Mouse (Mus musculus) hindbrain, postnatal 0 days (tissue): Measurements from ENCODE around the gene Cdc6. TPM values are rescaled to one million over a fixed set of nuclear protein-coding genes. Genes with fewer than 3 reads are reported as not detected.

ENCODE experiments used
- ATAC-seq: fragments of 200-750 bp; cut with Nextera tagmentation; 2 replicates; pipeline ENCODE4 v1.8.0; 2017; ENCODE audit warnings: mild to moderate bottlenecking, moderate TSS enrichment, moderate library complexity
- DNase-seq: peaks from one replicate; pipeline ENCODE4 v3.0.0-alpha.2; 2015; ENCODE audit warnings: low spot score
- H3K27ac ChIP-seq: fragments of 300-500 bp; sonication (generic); 2 replicates; pipeline ENCODE4 v1.5.1; 2014; ENCODE audit warnings: mild to moderate bottlenecking
- H3K27me3 ChIP-seq: fragments of 300-500 bp; sonication (generic); 2 replicates; pipeline ENCODE4 v1.6.1; 2014; ENCODE audit warnings: low read length, mixed read lengths; ENCODE audit not compliant: insufficient read depth
- H3K36me3 ChIP-seq: fragments of 300-500 bp; sonication (generic); 2 replicates; pipeline ENCODE4 v1.6.1; 2014; ENCODE audit warnings: low read length, mixed read lengths; ENCODE audit not compliant: insufficient read depth
- H3K4me1 ChIP-seq: fragments of 300-500 bp; sonication (generic); 2 replicates; pipeline ENCODE4 v1.6.1; 2014; ENCODE audit warnings: antibody characterized with exemption, low read length, mixed read lengths; ENCODE audit not compliant: insufficient read depth
- H3K4me2 ChIP-seq: fragments of 300-500 bp; sonication (generic); 2 replicates; pipeline ENCODE4 v1.6.1; 2014; ENCODE audit warnings: low read depth, mild to moderate bottlenecking, low read length, moderate library complexity, mixed read lengths
- H3K4me3 ChIP-seq: fragments of 300-500 bp; sonication (generic); 2 replicates; pipeline ENCODE4 v1.5.1; 2014; ENCODE audit warnings: low read length
- H3K9ac ChIP-seq: fragments of 300-500 bp; sonication (generic); replicated peaks from 2 replicates; pipeline ENCODE4 v1.6.1; 2014; ENCODE audit warnings: mild to moderate bottlenecking, low read length, moderate library complexity, mixed read lengths
- H3K9me3 ChIP-seq: fragments of 300-500 bp; sonication (generic); 2 replicates; pipeline ENCODE4 v1.6.1; 2016; ENCODE audit warnings: low read length, mixed read lengths
- CTCF ChIP-seq: IDR thresholded peaks from 2 replicates; pipeline ENCODE4 v1.5.1; 2016; ENCODE audit warnings: antibody characterized with exemption, control low read depth, low read depth
- WGBS: fragments of 180-500 bp; shearing (Covaris S2); extraction: QIAGEN DNeasy Blood & Tissue Kit; methylation state at CpG from one replicate; pipeline ENCODE4 v1.1.7; 2014; 5-methylcytosine and 5-hydroxymethylcytosine counted together
- polyA plus RNA-seq: library from polyadenylated mRNA; unstranded; fragments of >200 nt; fragmentation: Nextera tagmentation; extraction: Ambion mirVana; gene quantifications from 2 replicates; pipeline ENCODE4 v1.2.1, GENCODE M21; 2015
- total RNA-seq: library from RNA; depleted of rRNA; stranded (reverse); fragments of >200 nt; gene quantifications from 2 replicates; pipeline ENCODE4 v1.2.3, GENCODE M21; 2014; rRNA removed

The Cdc6 gene
- total and polyA plus RNA-seq, 2 experiments from 2014 or later: 2.5 to 3.0 TPM

DNA sequence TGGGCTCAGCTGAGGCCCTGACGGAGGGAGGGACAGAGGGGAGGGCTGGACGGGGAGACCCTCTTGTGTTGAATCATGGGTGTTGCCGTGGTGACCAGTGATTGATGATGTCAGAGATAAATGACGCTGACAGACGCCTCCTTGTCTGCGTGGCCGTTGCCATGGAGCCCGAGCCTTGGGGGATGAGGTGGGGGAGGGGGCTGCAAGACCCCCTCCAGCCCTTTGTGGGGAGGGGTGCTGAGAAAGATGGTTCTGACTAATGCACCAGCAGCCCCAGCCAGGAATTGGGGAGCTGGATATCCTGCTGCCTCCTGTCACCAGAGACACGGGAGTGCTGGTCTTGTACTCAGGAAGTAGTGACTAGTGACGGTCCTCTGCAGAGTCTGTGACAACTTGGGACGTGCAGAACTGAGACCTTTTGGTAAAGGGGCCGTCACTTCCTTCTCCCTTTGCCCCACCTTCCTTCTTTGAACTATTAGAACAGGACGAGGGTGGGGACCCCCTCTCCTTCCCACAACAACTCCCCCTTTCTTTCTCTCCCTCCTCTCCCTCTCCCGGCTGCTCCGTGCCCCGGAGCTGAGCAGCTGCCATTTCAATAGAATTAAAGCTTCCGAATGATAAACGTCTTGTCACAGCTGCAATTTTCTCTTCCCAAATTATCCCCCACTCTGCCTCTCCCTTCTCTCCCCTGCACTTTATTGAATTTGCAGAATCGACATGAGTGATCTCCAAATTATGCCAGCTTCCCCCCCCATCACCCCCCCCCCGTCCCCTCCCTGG is 61.3 kb downstream of the Cdc6 start:
- TF ChIP-seq CTCF: no peak
- peak overlapping the region; percentile 37; the same call in 1 of the 2 replicates for H3K4me2 ChIP-seq
- ATAC-seq: no peak
- H3K36me3 ChIP-seq: peaks cover 12% of the 10 kb centered on the region
- H3K9me3 ChIP-seq: no peaks in the 10 kb centered on the region
- peak overlapping the region; percentile 64 for H3K27ac ChIP-seq
- H3K27me3 ChIP-seq: no peaks in the 10 kb centered on the region
- no peak overlapping the region for H3K4me3 ChIP-seq
- DNase-seq: peak; percentile 60
- peaks cover 67% of the 10 kb centered on the region for H3K4me1 ChIP-seq
- H3K9ac ChIP-seq: 0 out of 2 replicates have a peak overlapping the region, but pooled peaks have one; percentile 28
- WGBS: 7% methylated on average over 19 of the region's 20 CpGs

DNA sequence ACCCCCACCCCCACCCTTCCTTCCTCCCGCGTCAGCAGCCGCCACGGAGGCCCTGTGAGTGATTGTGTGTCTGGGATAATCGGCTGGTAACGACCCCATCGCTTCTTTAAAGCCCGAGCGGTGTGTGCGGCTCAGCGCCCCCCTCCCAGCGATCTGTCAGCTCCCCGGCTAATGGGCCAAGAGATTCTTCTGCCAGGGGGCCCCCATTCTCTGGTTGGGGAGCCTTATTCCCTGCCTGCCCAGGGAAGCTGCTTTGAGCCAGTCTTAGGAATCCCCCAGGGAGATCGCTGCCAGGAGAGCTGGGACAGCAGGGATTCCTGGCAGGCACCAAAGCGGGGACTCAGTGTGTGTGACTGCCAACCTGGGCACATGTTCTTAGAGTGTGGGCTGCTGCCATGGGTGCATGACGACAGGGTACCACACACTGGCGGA is 61.9 kb downstream of the Cdc6 start:
- no peak for TF ChIP-seq CTCF
- no peak overlapping the region for H3K9ac ChIP-seq
- no peaks in the 10 kb centered on the region for H3K27me3 ChIP-seq
- peaks cover 61% of the 10 kb centered on the region for H3K4me1 ChIP-seq
- ATAC-seq: peak; percentile 38; the same call in 1 of the 2 replicates
- H3K9me3 ChIP-seq: no peaks in the 10 kb centered on the region
- H3K4me3 ChIP-seq: no peak overlapping the region
- H3K4me2 ChIP-seq: 0 out of 2 replicates have a peak overlapping the region, but pooled peaks have one; percentile 4
- DNase-seq: peak; percentile 73
- peaks cover 12% of the 10 kb centered on the region for H3K36me3 ChIP-seq
- 15% methylated on average over 17 of the region's 17 CpGs for WGBS
- peak overlapping the region; percentile 8 for H3K27ac ChIP-seq

DNA sequence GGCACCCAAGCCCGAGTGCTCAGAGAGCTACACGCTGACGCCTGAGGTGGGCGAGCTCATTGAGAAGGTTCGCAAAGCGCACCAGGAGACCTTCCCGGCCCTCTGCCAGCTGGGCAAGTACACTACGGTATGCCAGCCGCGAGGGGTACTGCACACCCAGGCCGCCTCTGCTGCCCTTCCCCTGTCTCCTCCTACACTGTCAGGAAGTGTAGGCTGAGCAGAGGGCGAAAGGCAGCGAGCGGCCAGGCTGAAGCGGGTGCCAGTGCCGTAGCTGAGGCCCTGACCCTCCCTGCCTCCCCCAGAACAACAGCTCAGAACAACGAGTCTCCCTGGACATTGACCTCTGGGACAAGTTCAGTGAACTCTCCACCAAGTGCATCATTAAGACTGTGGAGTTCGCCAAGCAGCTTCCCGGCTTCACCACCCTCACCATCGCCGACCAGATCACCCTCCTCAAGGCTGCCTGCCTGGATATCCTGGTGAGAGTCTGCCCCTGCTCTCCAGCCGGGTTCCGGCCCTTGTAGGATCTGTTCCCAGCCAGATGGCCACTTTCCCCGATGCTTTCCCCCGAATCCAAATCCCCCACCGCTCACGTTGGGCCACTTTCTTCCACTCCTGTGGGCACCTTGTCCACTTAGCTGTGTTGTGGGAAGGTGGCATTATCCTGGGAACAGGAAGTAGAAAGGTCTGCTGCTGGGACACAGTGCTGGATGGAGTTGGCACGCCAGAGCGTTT is 62.8 kb downstream of the Cdc6 start:
- ATAC-seq (no peak), DNase-seq (no peak)
- no peak overlapping the region for H3K4me3 ChIP-seq
- no peaks in the 10 kb centered on the region for H3K9me3 ChIP-seq
- no peaks in the 10 kb centered on the region for H3K27me3 ChIP-seq
- H3K4me1 ChIP-seq: peaks cover 53% of the 10 kb centered on the region
- no peak overlapping the region for H3K9ac ChIP-seq
- no peak for TF ChIP-seq CTCF
- WGBS: 40% methylated on average over 29 of the region's 29 CpGs
- H3K36me3 ChIP-seq: peaks cover 12% of the 10 kb centered on the region
- no peak overlapping the region for H3K4me2 ChIP-seq
- H3K27ac ChIP-seq: no peak overlapping the region

DNA sequence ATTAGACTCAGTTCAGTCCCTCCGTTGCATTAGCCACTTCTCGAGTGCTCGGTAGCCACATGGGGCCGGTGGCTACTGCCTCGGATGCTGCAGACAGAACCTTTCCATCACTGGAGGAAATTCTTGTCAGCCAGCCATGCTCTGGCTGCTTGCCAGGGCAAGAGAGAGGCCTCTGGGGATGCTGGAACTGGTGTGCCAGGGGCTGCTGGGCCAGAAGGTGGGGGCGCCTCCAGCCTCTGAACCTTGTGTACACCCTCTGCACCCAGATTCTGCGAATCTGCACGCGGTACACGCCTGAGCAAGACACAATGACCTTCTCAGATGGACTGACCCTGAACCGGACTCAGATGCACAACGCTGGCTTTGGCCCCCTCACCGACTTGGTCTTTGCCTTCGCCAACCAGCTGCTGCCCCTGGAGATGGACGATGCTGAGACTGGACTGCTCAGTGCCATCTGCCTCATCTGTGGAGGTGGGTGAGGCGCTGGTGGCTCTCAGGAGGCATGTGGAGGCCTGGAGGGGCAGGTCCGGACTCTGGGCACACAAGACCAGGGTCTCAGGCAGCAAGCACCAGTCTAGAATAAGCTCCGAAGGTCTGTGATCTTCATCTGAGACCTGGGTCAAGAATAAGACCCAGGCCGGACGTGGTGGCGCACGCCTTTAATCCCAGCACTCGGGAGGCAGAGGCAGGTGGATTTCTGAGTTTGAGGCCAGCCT is 63.9 kb downstream of the Cdc6 start:
- Histone ChIP-seq H3K4me2 (no peak overlapping the region), H3K9me3 (no peaks in the 10 kb centered on the region), H3K9ac (no peak overlapping the region), H3K4me1 (peaks cover 42% of the 10 kb centered on the region), H3K27ac (peak overlapping the region; percentile 48; the same call in 1 of the 2 replicates), H3K36me3 (peaks cover 12% of the 10 kb centered on the region), H3K4me3 (no peak overlapping the region), H3K27me3 (no peaks in the 10 kb centered on the region)
- DNase-seq: peak; percentile 79
- 39% methylated on average over 23 of the region's 23 CpGs for WGBS
- no peak for TF ChIP-seq CTCF
- 0 out of 2 replicates have a peak, but pooled peaks have one; percentile 6 for ATAC-seq

DNA sequence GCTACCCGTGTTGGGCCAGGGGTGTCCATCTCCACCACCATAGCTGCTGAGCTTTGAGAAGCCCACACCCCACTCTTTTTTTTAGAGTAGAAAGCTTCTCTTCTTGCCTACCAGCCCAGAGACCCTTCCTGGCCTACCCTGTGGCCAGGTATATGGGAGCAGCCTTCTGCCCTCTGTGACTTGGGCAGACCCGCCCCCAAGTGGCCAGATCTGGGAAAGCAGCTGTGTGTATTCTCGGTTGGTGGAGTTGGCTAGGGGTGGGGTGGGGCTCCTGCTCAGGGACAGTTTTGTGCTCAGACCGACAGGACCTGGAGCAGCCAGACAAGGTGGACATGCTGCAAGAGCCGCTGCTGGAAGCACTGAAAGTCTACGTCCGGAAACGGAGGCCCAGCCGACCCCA is 64.6 kb downstream of the Cdc6 start:
- ATAC-seq (0 out of 2 replicates have a peak, but pooled peaks have one; percentile 27), DNase-seq (peak; percentile 88)
- no peaks in the 10 kb centered on the region for H3K9me3 ChIP-seq
- H3K27ac ChIP-seq: no peak overlapping the region
- peaks cover 34% of the 10 kb centered on the region for H3K4me1 ChIP-seq
- 44% methylated on average over 9 of the region's 9 CpGs for WGBS
- TF ChIP-seq CTCF: peak; percentile 94
- no peak overlapping the region for H3K9ac ChIP-seq
- no peaks in the 10 kb centered on the region for H3K27me3 ChIP-seq
- H3K36me3 ChIP-seq: peaks cover 12% of the 10 kb centered on the region
- H3K4me3 ChIP-seq: no peak overlapping the region
- no peak overlapping the region for H3K4me2 ChIP-seq

DNA sequence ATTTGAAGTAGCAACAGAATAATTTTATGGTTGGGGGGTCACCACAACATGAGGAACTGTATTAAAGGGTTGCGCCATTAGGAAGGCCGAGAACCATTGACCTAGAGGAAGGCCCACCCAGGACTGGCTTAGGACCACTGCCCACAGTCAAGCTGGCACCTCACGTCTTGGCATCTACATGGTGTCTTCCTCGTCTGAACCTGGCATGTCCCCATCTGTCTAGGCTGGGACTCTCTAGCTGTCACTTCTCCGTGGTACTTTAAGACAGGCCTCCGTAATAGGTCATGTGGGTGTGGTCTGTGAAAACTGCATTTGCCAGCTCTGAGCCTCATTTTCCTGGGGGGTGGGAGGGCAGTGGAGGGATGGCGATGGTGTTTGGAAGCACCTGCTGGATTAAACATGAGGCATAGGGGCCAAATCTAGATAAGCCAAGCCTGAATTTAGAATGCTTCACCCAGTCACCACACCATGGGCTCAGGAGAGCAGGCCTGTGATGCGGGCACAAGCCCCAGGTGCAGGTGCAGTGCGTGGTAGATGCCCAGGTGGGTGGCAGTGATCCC is 65.3 kb downstream of the Cdc6 start:
- TF ChIP-seq CTCF: no peak

More for the DNA sequence above, 65.3 kb downstream of the Cdc6 start:
- DNase-seq (no peak), ATAC-seq (no peak)
- H3K9me3 ChIP-seq: no peaks in the 10 kb centered on the region
- H3K36me3 ChIP-seq: peaks cover 12% of the 10 kb centered on the region
- no peak overlapping the region for H3K9ac ChIP-seq
- peaks cover 28% of the 10 kb centered on the region for H3K4me1 ChIP-seq
- no peak overlapping the region for H3K4me3 ChIP-seq
- H3K27ac ChIP-seq: no peak overlapping the region
- no peaks in the 10 kb centered on the region for H3K27me3 ChIP-seq
- WGBS: 85% methylated on average over 9 of the region's 9 CpGs
- no peak overlapping the region for H3K4me2 ChIP-seq

Other genes with a start within 250 kb of the Cdc6 start
- not detected in 2 replicates for gene Gsdma, start 243.4 kb upstream of the Cdc6 start, total RNA-seq
- gene Gsdma, start 243.4 kb upstream of the Cdc6 start, polyA plus RNA-seq: 0.14 and 0.16 TPM in 2 replicates
- gene Psmd3, start 225.2 kb upstream of the Cdc6 start, total RNA-seq: 131 and 143 TPM in 2 replicates
- gene Psmd3, start 225.2 kb upstream of the Cdc6 start, polyA plus RNA-seq: 185 and 190 TPM in 2 replicates
- not detected in 2 replicates for gene Csf3, start 206.5 kb upstream of the Cdc6 start, total RNA-seq
- gene Csf3, start 206.5 kb upstream of the Cdc6 start, polyA plus RNA-seq: not detected in 2 replicates
- gene Med24, start 178.4 kb upstream of the Cdc6 start, total RNA-seq: 63.2 and 88.6 TPM in 2 replicates
- 47.1 and 48.3 TPM in 2 replicates for gene Med24, start 178.4 kb upstream of the Cdc6 start, polyA plus RNA-seq
- 725 and 812 TPM in 2 replicates for gene Thra, start 167.2 kb upstream of the Cdc6 start, total RNA-seq
- 160 TPM in 2 replicates for gene Thra, start 167.2 kb upstream of the Cdc6 start, polyA plus RNA-seq
- 7.5 and 8.6 TPM in 2 replicates for gene Nr1d1, start 132.5 kb upstream of the Cdc6 start, total RNA-seq
- 10.2 and 13.5 TPM in 2 replicates for gene Nr1d1, start 132.5 kb upstream of the Cdc6 start, polyA plus RNA-seq
- gene Msl1, start 112.3 kb upstream of the Cdc6 start, total RNA-seq: 77.7 and 94.3 TPM in 2 replicates
- 25.0 and 25.4 TPM in 2 replicates for gene Msl1, start 112.3 kb upstream of the Cdc6 start, polyA plus RNA-seq
- gene Casc3, start 102.9 kb upstream of the Cdc6 start, total RNA-seq: 24.4 and 74.0 TPM in 2 replicates
- 35.4 and 35.7 TPM in 2 replicates for gene Casc3, start 102.9 kb upstream of the Cdc6 start, polyA plus RNA-seq
- 29.5 and 44.1 TPM in 2 replicates for gene Rapgefl1, start 71.0 kb upstream of the Cdc6 start, total RNA-seq
- 11.0 TPM in 2 replicates for gene Rapgefl1, start 71.0 kb upstream of the Cdc6 start, polyA plus RNA-seq
- gene Wipf2, start 44.2 kb upstream of the Cdc6 start, total RNA-seq: 8.1 and 10.4 TPM in 2 replicates
- 3.5 and 3.7 TPM in 2 replicates for gene Wipf2, start 44.2 kb upstream of the Cdc6 start, polyA plus RNA-seq
- 16.9 and 19.2 TPM in 2 replicates for gene Rara, start 20.0 kb downstream of the Cdc6 start, total RNA-seq
- 8.1 and 9.5 TPM in 2 replicates for gene Rara, start 20.0 kb downstream of the Cdc6 start, polyA plus RNA-seq
- gene Gjd3, start 75.2 kb downstream of the Cdc6 start, total RNA-seq: 0.75 and 5.0 TPM in 2 replicates
- gene Gjd3, start 75.2 kb downstream of the Cdc6 start, polyA plus RNA-seq: 4.8 and 5.9 TPM in 2 replicates
- gene Top2a, start 116.4 kb downstream of the Cdc6 start, total RNA-seq: 43.8 and 44.4 TPM in 2 replicates
- gene Top2a, start 116.4 kb downstream of the Cdc6 start, polyA plus RNA-seq: 34.2 and 39.1 TPM in 2 replicates
- 81.3 and 82.2 TPM in 2 replicates for gene Igfbp4, start 133.4 kb downstream of the Cdc6 start, total RNA-seq
- 96.3 and 103 TPM in 2 replicates for gene Igfbp4, start 133.4 kb downstream of the Cdc6 start, polyA plus RNA-seq
- 1.3 TPM in 1 of 2 replicates, not detected in the other for gene Tns4, start 181.5 kb downstream of the Cdc6 start, total RNA-seq
- 0.08 TPM in 1 of 2 replicates, not detected in the other for gene Tns4, start 181.5 kb downstream of the Cdc6 start, polyA plus RNA-seq
- 0.40 TPM in 1 of 2 replicates, not detected in the other for gene Ccr7, start 247.3 kb downstream of the Cdc6 start, total RNA-seq
- gene Ccr7, start 247.3 kb downstream of the Cdc6 start, polyA plus RNA-seq: not detected in 2 replicates